Mouse (Mus musculus) induced T-regulatory cell, adult 2 months (primary cell): Measurements from ENCODE around the gene Fitm2.
"Not testable (repeated sequence)": the region's sequence is repeated elsewhere in the genome, so short reads cannot be mapped to it uniquely, and the experiment has no call there.

Source experiments
- DNase-seq: peaks from one replicate; pipeline ENCODE4 v3.0.0-alpha.2; 2012; ENCODE audit warnings: low read depth

Gene Fitm2

DNA sequence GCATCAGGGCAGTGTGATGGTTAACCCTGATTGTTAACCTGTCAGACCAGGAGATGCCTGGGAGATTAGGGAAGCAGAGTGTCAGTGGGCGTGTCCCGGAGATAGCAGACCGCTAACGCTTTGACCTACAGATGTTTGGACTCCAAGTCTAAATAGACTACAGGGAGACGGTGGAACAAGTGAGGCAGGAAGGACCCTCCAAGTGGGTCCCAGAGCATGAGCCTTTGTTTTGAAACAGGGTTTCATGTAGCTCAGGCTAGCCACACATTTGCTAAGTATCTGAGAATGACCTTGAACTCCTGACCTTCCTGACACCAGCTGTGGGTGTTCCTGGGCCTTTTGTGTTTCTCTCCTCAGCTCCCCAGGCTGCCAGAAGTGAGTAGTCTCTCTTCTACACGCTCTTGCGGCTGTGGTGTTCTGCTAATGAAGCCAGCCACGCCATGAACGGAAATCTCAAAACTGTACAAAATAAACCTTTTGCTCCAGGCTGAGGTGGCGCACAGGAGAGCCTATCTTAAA is 9.1 kb downstream of the Fitm2 start:
- no peak for DNase-seq

DNA sequence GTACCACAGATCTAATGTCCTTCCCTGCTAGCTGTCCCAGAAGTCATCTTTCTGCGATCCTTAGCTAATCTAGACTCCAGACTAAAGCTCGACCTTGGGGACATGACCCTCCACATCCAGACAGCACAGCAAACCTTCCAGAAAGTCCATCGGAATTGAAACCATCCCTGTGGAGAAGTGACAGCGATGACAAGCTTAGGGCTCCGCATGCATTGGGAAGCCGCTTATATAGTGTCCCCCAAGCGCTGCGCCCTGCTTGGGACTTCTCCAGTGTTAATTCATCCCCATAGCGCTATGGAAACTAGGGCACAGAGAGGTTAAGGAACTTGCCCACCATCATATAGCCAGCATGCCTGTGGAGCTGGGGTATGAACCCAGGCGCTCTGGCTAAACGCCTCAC is 9.6 kb downstream of the Fitm2 start:
- no peak for DNase-seq

- no peak for DNase-seq
Measured at GRCm38 (mm10) chr2:163462386-163462785, 10.0 kb downstream of the Fitm2 start.

GRCm38 (mm10) chr2:163461307-163461706 is 11.1 kb downstream of the Fitm2 start:
- DNase-seq, result not testable (repeated sequence)

DNA sequence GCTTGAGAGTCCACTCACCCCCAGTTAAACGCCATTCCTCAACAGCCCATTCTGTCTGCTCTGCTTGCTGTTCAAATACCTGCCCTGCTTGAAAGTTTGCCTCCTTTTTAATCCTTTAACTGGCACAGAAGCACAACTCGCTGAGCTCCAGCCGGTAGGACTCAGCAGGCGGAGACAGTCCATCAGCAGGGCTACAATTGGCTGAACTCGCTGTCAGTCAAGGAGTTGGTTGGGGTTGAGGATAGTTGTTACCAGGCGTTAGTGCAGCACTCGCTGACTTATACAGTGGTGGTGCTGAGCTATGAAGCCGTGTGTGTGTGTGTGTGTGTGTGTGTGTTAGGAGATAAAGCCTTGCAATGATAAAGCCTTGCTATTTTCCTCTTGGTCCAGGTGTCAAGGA is 11.8 kb downstream of the Fitm2 start:
- no peak for DNase-seq

- no peak for DNase-seq
Measured at GRCm38 (mm10) chr2:163459380-163459779, 13.0 kb downstream of the Fitm2 start.

- DNase-seq, result no peak
Measured at GRCm38 (mm10) chr2:163458539-163459265, 13.7 kb downstream of the Fitm2 start.

- DNase-seq, result no peak
Measured at GRCm38 (mm10) chr2:163453378-163453777, 19.1 kb downstream of the Fitm2 start.

- DNase-seq, result no peak
Measured at GRCm38 (mm10) chr2:163452738-163453137, 19.7 kb downstream of the Fitm2 start.

DNA sequence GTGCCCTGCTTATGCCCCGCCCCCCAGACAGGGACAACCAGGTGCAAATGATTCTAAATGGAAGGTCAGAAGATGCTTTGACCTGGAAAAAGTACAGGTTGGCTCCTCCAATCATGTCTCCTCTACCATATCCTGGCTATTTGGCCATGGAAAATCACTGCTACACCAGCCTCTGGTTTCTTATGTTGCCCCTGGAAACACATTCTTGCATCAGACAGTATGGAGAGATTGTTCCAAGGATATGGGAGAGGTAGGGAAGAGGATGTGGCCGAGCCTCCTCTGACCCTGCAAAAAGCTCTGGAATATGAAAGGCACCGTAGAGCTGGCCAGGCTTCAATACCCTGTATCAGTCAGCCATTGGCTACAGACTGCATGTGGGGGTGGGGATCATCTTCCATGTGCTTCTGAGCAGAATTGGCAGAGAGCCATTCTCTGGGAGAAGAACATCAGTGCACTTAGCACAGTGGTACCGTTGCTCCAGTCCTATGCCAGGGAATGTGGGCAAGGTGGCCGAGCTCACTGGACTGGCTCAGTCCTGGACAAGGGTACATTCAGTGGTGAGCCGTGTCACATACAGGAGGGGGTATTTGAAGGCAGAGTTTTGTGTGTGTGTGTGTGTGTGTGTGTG is 21.6 kb downstream of the Fitm2 start:
- DNase-seq, result no peak

- DNase-seq, result no peak
Measured at GRCm38 (mm10) chr2:163449276-163449675, 23.2 kb downstream of the Fitm2 start.

GRCm38 (mm10) chr2:163447375-163447774 is 25.1 kb downstream of the Fitm2 start:
- DNase-seq, result no peak

DNA sequence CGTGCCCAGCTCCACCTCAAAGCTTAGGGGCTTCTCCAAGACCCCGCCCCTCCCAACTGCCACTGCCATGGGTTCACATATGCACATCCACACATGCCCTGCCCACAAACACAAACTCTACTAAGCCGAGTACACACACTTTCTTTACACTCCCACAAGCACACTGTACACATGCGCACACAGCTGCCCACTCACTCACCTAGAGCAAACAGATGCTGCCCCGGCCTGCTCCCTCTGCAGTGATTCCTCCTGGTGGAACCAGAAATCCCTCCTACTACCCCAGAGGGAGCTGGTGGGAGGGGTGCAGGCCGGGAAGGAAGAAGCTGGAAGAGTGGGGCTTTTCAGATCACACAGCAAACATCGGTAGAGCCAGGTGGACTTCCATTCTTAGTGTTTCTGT is 28.4 kb downstream of the Fitm2 start:
- DNase-seq, result no peak

DNA sequence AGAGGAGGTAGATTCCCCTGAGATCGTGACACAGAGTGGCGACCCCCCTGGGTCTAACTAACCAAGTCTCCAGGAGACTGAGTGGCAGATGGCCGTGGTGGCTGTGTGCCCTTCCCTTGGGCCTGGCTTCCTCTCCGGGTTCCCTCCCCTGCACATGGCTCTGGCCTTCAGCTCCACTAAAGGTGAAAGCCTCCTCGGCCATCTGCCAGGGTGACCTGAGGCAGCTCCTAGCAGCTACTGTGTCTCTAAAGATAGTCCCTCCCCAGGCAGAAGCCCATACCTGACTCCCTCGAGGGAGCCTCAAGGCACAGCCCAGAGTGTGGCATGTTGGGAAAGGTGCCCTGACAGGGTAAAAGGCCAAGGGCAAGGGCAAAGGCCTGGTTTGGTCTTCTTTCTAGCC is 28.9 kb downstream of the Fitm2 start:
- DNase-seq, result no peak

- DNase-seq, result no peak
Measured at GRCm38 (mm10) chr2:163439488-163439887, 32.9 kb downstream of the Fitm2 start.

DNA sequence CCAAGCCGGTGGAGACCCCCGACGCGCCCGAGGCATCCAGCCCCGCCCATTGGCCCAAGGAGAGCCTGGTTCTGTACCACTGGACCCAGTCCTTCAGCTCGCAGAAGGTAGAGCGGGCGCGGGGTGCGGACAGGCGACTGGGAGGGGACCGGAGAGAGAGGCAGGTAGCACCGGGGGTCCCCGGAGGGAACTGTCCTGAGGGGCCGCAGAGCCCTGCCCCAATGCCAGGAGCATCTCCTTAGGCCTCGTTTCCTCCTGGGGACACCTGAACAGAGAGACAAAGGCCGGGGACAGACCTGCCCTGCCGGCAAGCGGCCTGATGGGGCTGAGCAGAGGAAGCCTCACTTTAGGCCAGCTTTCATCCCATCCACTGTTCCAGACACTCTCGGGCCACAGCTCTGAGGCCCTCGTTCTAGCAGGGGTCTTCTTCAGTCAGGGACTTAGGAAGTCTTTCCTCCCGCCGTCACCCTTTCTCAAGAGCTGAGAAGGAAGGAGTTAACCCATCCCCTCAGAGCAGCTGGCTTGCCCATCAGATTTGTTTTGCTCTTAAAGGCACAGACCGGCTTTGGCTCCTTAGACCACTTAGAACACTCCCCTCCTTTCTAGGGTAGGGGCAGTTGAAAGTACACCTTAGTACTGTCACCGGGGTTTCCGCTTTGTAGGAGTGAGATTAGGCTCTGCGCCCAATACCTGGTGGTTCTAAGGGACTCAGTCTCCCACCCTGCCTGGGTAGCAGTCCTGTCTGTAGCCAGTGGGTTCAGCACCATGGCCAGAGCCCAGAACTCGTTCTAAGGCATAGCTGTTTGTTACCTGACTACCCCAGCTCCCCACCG is 33.6 kb downstream of the Fitm2 start:
- no peak for DNase-seq

DNA sequence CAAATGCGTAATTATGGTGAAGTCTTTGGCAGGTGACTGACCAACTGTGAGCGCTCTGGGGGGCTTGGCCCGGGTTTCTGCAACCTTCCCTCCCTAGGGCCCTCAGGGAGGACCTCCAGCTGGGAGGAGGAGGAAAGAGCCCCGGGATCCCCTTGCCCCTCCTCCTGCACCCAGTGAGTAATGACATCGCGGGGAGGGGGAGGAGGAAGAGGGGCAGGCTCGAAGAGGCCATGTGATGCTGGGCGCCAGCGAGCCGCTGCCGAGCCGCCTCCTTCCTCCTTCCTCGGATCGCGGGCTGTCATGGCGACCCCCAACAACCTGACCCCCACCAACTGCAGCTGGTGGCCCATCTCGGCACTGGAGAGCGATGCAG is 34.2 kb downstream of the Fitm2 start, which contains the start of gene Gdap1l1:
Gene Gdap1l1, plus strand, starts transcription at position 231 of the 373 bp plus-strand sequence.
- no peak for DNase-seq

- no peak for DNase-seq
Measured at GRCm38 (mm10) chr2:163437800-163438199, 34.6 kb downstream of the Fitm2 start.

GRCm38 (mm10) chr2:163433971-163434370 is 38.5 kb downstream of the Fitm2 start:
- DNase-seq, result no peak

DNA sequence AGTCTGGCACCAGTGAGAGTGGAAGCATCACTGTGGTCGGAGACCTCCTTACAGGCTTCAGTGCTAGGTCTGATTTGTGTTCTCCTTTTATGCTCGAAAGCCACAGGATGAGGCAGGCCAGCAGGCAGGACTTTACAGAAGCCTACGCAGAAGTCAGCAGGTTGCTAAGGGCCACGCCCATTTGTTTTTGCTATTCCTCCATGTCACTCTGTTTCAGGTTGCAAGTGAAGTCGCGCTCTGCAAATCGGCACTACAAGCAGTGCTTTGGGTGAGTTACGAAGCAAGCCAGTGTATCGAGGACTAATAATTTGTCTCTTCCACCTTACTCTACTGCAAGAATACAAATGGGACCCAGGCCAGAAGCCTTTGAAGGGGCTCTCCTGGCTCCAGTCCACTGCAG is 41.1 kb downstream of the Fitm2 start:
- DNase-seq, result no peak

GRCm38 (mm10) chr2:163428346-163429011 is 44.0 kb downstream of the Fitm2 start:
- no peak for DNase-seq

GRCm38 (mm10) chr2:163424597-163424996 is 47.8 kb downstream of the Fitm2 start, which contains the start of gene Oser1:
Oser1 (minus strand) TSS chr2:163424697.
- no peak for DNase-seq
